Mouse (Mus musculus) layer of hippocampus, adult 9-11 months (tissue): ENCODE data around the gene Dse.

Experiments used
- DNase-seq: peaks from one replicate; pipeline ENCODE4 v3.0.0; 2022

Dse gene

DNA sequence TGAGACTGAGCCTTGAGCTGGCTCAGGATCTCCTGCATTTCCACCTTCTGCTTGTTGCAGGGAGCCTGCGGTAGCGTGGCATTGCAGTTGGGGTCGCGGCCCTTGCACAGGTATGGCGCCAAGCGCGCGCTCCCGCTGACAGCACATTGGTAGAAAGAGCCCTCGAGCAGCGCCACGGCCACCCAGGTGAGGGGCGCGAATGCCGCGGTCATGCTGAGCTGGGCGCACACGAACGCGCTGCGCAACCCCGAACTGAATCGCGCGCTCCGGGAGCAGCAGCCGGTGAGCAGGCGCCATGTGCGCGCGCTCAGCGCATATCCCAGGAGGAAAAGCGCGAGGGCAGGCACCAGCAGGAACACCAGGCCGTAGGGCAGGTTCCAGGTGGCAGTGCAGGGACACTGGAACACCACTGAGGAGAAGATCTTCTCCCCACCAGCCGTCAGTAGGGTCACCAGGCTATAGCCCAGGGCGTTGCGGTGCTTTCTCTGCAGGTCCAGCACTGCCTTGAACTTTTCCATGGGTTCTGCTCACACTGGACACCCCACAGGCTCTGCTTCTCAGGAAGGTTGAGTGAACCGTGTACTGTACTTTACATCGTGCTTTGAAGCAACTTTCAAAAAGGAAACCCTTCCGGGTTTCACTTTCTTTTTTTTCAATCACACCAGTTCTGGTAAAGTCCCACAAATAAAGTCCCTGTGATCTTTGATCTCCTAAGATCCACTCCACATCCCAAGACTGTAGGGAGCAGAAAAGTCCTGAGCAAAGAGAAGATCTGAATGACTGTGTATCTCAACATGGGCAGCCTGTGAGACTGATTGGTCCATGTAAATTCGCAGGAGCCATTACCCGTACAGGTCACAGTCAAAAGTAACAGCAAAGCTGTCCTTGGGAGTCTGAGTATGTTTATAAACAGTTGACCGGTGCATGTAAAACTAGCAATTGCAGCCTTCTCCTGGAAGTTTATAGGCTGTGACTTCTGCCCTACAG is 79.8 kb downstream of the Dse start, which contains the start of gene Calhm6:
TSS of gene Calhm6 (minus strand) at position 593 of the 987 bp plus-strand sequence.
- DNase-seq, result peak; percentile 5

DNA sequence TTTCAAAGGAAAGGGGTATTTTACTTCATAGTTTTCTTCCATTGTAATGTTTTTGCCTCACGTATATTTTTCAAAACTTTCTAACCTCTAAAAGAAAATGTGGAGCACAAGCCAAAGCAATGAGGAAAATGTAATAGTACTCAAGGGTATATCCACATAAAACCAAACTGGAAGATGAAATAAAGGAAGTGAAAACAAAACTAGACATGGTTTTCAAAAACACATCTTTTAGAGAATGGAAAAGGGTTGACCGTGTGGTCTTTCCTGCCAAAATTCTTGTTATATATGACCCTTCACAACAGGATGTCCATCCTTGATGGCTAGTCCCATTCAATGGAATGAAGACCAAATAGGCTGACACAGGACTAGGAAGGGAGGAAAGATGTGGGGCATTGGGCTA is 89.1 kb downstream of the Dse start:
- DNase-seq, result no peak

DNA sequence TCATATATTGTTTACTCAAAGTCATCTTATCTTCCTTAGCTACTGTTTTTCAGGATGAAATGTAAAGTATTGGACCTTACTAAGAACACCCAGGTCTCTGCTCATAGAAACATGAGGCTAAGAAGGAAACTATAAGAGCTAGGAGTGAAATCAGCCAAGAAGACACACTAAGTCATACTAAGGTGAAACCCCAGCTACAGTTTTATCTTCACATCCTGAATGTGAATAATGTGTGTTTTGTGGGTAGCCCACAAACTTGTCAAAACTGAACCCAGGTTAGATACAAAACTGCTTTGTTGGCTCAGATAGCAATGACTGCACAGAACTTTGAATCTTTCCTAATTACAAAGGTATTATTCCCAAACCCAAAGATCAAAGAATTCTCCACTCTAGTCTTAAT is 89.7 kb downstream of the Dse start:
- DNase-seq, result no peak

- no peak for DNase-seq
These were observed 90.4 kb downstream of the Dse start for GRCm38 (mm10) chr10:34117131-34117530.

DNA sequence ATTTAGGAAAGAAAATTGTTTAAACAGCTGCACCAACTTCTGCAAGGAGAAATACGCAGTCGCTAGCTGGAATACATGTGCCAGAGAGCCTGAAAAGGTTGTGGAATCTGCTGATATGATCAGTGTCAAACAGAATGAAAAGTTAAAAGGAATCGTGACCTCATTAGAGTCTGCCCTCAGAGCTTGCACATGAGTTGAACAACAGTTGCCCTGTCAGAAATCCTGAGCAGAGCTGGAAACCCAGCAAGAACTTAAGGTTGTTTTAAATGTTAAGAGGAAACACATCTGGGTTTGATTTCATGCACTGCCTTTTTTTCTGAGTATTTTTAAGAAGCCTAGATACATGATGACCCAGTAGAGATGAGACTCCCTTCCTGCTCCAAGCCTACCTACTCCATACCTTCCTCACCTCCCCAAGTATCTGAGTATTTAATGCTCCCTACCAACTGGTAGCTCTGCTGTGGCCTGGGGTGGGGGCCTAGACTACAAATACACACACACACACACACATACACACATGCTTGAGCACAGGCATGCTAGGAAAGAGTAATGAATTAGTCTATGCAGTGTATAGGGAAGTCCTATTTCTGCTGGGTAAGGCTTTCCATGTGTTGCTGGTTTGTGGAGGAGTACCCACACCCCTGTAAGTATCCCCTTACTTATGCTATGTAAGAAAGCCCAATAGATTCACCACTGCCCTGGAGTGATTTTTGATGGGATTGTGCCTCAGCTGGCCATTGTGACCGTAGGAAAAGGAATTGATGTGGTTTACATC is 95.4 kb downstream of the Dse start:
- DNase-seq, result no peak

- no peak for DNase-seq
These were observed 96.6 kb downstream of the Dse start for GRCm38 (mm10) chr10:34110863-34111465.
